Mouse (Mus musculus) forebrain, embryonic 10.5 days (tissue): ENCODE measurements around the gene Speer4e. TPM values are rescaled to one million over a fixed set of nuclear protein-coding genes. Genes with fewer than 3 reads are reported as not detected.
"Not testable (repeated sequence)": the region's sequence is repeated elsewhere in the genome, so short reads cannot be mapped to it uniquely, and the experiment has no call there.

ENCODE experiments used
- DNase-seq: peaks from one replicate; pipeline ENCODE4 v3.0.0-alpha.2; 2017; ENCODE audit warnings: low spot score; ENCODE audit errors: extremely low spot score
- H3K27ac ChIP-seq: fragments of 300-500 bp; sonication (generic); 2 replicates; pipeline ENCODE4 v1.5.1; 2016; ENCODE audit warnings: mild to moderate bottlenecking
- H3K27me3 ChIP-seq: fragments of 300-500 bp; sonication (generic); 2 replicates; pipeline ENCODE4 v1.6.1; 2016; ENCODE audit warnings: mild to moderate bottlenecking; ENCODE audit not compliant: poor library complexity, severe bottlenecking
- H3K36me3 ChIP-seq: fragments of 300-500 bp; sonication (generic); replicated peaks from 2 replicates; pipeline ENCODE4 v1.6.1; 2016; ENCODE audit warnings: mild to moderate bottlenecking, moderate library complexity
- H3K4me1 ChIP-seq: fragments of 300-500 bp; sonication (generic); 2 replicates; pipeline ENCODE4 v1.6.1; 2016
- H3K4me3 ChIP-seq: fragments of 300-500 bp; sonication (generic); 2 replicates; pipeline ENCODE4 v1.5.1; 2016; ENCODE audit warnings: mild to moderate bottlenecking, moderate library complexity
- H3K9me3 ChIP-seq: fragments of 300-500 bp; sonication (generic); 2 replicates; pipeline ENCODE4 v1.6.1; 2016; ENCODE audit warnings: mild to moderate bottlenecking, moderate library complexity
- WGBS: fragments of 180-500 bp; shearing (Covaris S2); methylation state at CpG from one replicate; pipeline ENCODE4 v1.1.7; 2016; 5-methylcytosine and 5-hydroxymethylcytosine counted together
- polyA plus RNA-seq: library from polyadenylated mRNA; unstranded; fragments of >200 nt; fragmentation: Nextera tagmentation; extraction: Ambion mirVana; gene quantifications from 2 replicates; pipeline ENCODE4 v1.2.1, GENCODE M21; 2016

The Speer4e gene
- polyA plus RNA-seq, 1 experiment from 2014 or later: not detected

DNA sequence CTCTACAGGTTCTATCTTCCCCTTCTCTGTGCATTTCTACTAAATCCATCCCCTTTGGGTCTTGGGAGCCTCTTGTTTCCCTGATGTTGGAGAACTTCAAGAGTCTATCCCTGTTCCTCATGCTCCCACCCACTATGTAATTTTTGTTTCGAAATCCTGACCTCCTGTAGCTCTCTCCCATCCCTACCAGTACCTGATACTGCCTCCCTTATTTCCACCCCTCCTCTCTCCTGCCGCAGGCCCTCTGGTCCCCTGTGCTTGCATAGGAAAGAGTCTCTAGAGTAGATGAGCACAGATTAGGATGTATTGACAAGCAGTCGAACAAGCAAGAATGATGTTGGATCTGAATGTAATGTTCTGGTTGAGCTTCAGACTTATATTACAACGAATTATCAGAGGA is 7.3 kb upstream of the Speer4e start:
- DNase-seq, H3K4me3 ChIP-seq, H3K36me3 ChIP-seq, H3K27me3 ChIP-seq, H3K27ac ChIP-seq, H3K4me1 ChIP-seq: not testable (repeated sequence)
- peaks cover 28% of the 10 kb centered on the region for H3K9me3 ChIP-seq
- 73% methylated on average over 4 of the region's 4 CpGs for WGBS

DNA sequence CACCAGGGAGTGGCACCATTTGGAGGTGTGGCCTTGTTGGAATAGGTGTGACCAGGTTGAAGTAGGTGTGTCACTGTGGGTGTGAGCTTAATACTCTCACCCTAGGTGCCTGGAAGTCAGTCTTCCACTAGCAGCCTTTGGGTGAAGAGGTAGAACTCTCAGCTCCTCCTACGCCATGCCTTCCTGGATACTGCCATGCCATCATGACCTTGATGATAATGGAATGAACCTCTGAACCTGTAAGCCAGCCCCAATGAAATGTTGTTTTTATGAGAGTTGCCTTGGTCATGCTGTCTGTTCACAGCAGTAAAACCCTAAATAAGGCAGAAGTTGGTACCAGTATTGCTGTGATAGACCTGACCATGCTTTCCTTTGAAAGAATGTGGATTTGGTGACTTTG is 2.8 kb upstream of the Speer4e start:
- WGBS: 88% methylated on average over 1 of the region's 1 CpGs
- not testable (repeated sequence) for DNase-seq, H3K27ac ChIP-seq, H3K36me3 ChIP-seq, H3K4me1 ChIP-seq, H3K27me3 ChIP-seq, H3K4me3 ChIP-seq
- peaks cover 31% of the 10 kb centered on the region for H3K9me3 ChIP-seq

DNA sequence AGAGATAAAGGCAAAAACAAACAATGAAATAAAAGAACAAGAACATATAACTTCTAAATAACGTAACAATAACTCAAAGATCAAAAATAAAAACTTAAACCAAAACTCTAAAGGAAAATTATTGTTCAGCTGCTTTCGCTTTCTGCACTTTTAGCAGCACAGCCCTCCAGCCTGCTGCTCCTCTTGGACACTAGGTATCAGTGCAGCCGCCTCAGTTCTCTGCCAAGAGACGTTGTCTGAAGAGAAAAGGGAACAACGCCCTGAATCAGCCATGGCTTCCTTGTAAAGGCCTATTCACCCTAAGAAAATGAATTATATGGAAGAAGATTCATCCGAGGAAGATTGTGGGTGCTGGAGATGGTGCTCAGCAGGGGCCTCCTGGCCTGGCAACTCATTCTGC is 4.5 kb downstream of the Speer4e start:
- not testable (repeated sequence) for H3K36me3 ChIP-seq, H3K27me3 ChIP-seq, H3K4me1 ChIP-seq, H3K4me3 ChIP-seq, H3K27ac ChIP-seq, DNase-seq
- 81% methylated on average over 5 of the region's 6 CpGs for WGBS
- H3K9me3 ChIP-seq: peaks cover 16% of the 10 kb centered on the region

DNA sequence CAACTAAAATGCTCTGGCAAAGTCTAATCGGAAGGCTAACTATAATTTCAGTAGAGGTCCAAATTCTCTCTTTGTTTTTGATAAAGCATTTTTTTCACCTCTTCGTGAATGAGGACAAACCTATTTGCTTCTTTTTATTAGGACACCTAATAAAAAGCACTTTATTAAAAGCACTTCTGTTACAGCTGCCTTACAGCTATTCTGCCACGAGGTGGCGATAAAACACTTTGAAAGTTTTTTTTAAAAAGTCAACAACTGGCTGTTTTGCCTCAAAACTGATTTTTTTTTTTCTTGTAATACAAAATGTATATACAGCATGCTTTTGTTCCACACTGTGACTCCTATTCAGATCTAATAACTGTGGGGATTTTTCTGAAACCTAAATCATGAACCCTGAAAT is 11.2 kb downstream of the Speer4e start:
- DNase-seq, H3K36me3 ChIP-seq, H3K27ac ChIP-seq, H3K4me1 ChIP-seq, H3K27me3 ChIP-seq, H3K9me3 ChIP-seq, H3K4me3 ChIP-seq: not testable (repeated sequence)
- 34% methylated on average over 4 of the region's 4 CpGs for WGBS

DNA sequence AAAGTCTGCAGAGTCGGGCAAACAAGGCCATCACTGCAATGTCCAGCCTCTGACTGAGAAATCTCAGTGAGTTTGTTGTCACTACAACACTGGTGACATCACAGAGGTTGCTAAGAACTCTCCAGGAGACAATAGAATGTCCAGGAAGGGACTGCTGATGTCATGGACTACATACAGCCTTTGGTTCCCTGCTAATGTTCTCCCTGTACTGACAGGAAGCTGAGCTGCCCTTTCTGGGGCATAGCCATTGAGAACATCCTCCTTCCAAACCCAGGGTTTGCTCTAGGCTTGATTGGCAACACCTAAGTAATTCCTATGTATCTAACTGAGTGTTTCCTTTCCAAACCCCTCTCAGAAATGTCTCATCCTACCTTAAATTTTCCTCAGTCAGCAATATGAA is 23.4 kb downstream of the Speer4e start, which contains the start of gene Gm9758:
TSS of gene Gm9758 (minus strand) at position 101 of the 400 bp plus-strand sequence.
- H3K27me3 ChIP-seq, DNase-seq, H3K4me3 ChIP-seq, H3K27ac ChIP-seq, H3K36me3 ChIP-seq, H3K4me1 ChIP-seq, H3K9me3 ChIP-seq: not testable (repeated sequence)
- 55% methylated on average over 1 of the region's 1 CpGs for WGBS

DNA sequence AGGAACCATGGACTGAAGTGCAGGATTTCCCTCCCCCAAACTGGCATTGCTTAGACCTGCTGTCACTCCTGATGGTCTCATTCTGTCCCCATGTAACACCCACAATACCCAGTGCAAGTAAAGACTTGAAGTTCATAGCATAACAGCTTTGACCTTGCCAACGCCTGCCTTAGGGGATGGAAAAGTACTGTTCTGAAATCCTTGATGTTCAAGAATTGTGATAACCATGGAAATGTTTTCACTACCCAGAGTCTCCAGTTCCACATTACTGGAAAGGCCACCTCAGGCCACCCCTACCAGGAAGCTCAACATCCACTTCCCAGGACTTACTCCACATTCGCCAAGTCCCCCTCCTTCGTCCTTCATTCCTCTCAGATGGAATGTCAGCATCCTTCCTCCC is 23.9 kb downstream of the Speer4e start:
- not testable (repeated sequence) for H3K9me3 ChIP-seq, H3K27me3 ChIP-seq, H3K36me3 ChIP-seq, H3K4me3 ChIP-seq, H3K4me1 ChIP-seq, DNase-seq, H3K27ac ChIP-seq
- WGBS: 81% methylated on average over 2 of the region's 3 CpGs

DNA sequence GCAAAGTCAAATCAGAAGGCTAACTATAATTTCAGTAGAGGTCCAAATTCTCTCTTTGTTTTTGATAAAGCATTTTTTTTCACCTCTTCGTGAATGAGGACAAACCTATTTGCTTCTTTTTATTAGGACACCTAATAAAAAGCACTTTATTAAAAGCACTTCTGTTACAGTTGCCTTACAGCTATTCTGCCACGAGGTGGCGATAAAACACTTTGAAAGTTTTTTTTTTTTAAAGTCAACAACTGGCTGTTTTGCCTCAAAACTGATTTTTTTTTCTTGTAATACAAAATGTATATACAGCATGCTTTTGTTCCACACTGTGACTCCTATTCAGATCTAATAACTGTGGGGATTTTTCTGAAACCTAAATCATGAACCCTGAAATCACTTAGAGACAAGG is 34.7 kb downstream of the Speer4e start:
- H3K27me3 ChIP-seq, H3K27ac ChIP-seq, H3K4me3 ChIP-seq, H3K4me1 ChIP-seq, DNase-seq, H3K36me3 ChIP-seq: not testable (repeated sequence)
- H3K9me3 ChIP-seq: peaks cover 20% of the 10 kb centered on the region
- 21% methylated on average over 3 of the region's 3 CpGs for WGBS

DNA sequence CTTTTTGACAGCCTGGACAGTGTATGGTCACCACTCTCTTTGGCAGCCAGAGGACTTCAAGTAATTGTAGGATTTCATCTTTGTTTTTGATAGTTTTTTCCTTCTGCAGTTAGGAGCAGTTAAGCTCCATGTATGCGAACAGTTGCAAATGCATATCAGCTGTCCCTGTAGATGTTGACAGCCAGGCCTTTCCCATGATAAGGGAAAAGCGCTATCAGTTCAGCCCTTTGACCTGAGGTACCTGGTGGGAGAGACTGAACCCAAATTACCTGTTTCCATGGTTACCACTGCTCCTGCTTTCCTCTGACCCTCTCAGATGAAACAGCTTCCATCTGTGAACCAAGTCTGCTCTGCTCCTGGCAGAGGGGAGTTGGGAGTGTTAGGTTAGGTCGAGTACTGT is 46.0 kb downstream of the Speer4e start:
- H3K4me3 ChIP-seq: no peak overlapping the region
- 84% methylated on average over 3 of the region's 3 CpGs for WGBS
- DNase-seq: no peak
- H3K27me3 ChIP-seq: no peaks in the 10 kb centered on the region
- no peaks in the 10 kb centered on the region for H3K4me1 ChIP-seq
- no peak overlapping the region for H3K27ac ChIP-seq
- H3K36me3 ChIP-seq: no peaks in the 10 kb centered on the region
- H3K9me3 ChIP-seq: peaks cover 17% of the 10 kb centered on the region

DNA sequence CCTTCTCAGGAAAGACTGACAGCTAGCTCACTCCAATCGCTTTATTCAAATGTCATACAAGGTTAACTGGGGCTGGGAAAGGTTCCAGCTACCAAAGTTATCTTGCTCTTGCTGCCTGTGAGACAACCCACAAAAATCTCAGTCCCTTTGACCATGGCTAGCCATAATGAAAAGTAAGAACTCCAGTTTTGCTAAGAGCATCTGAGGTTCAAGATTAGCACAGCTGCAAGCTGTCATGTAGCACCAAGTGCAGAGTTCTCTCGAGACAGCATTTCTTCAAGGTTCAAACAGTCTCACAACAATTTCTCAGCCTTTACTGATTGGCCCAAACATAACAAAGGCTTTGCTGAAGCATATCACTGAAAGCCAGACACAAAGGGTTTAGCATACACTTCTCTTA is 52.9 kb downstream of the Speer4e start:
- H3K27ac ChIP-seq, H3K4me1 ChIP-seq, H3K36me3 ChIP-seq, H3K9me3 ChIP-seq, DNase-seq, H3K27me3 ChIP-seq, H3K4me3 ChIP-seq: not testable (repeated sequence)
- WGBS: 89% methylated on average over 2 of the region's 2 CpGs

Other genes with a start within 250 kb of the Speer4e start
- gene Gm9758, start 23.5 kb downstream of the Speer4e start, polyA plus RNA-seq: not detected in 2 replicates
- gene Gm10354, start 40.5 kb upstream of the Speer4e start, polyA plus RNA-seq: not detected in 2 replicates
- gene Gm17019, start 94.6 kb upstream of the Speer4e start, polyA plus RNA-seq: not detected in 2 replicates